Mouse (Mus musculus) limb, embryonic 14.5 days (tissue): ENCODE results near the gene Fyco1. TPM values are rescaled to one million over a fixed set of nuclear protein-coding genes. Genes with fewer than 3 reads are reported as not detected.

ENCODE experiments used
- ATAC-seq: fragments of 200-750 bp; cut with Nextera tagmentation; 2 replicates; pipeline ENCODE4 v1.8.0; 2017; ENCODE audit warnings: low read depth, moderate number of reproducible peaks, moderate TSS enrichment; ENCODE audit not compliant: low FRiP score
- DNase-seq: peaks from one replicate; pipeline ENCODE4 v3.0.0-alpha.2; 2015; ENCODE audit warnings: low spot score
- H3K27ac ChIP-seq: fragments of 300-500 bp; sonication (generic); replicated peaks from 2 replicates; pipeline ENCODE4 v1.5.1; 2014; ENCODE audit warnings: low read depth, mild to moderate bottlenecking, low read length, moderate library complexity, mixed read lengths
- H3K27me3 ChIP-seq: fragments of 300-500 bp; sonication (generic); 2 replicates; pipeline ENCODE4 v1.6.1; 2014; ENCODE audit warnings: low read length, mixed read lengths; ENCODE audit not compliant: control insufficient read depth, insufficient read depth
- H3K36me3 ChIP-seq: fragments of 300-500 bp; sonication (generic); 2 replicates; pipeline ENCODE4 v1.6.1; 2014; ENCODE audit warnings: mild to moderate bottlenecking, low read length, moderate library complexity, mixed read lengths; ENCODE audit not compliant: control insufficient read depth, insufficient read depth
- H3K4me1 ChIP-seq: fragments of 300-500 bp; sonication (generic); 2 replicates; pipeline ENCODE4 v1.6.1; 2014; ENCODE audit warnings: antibody characterized with exemption, low read length, mixed read lengths; ENCODE audit not compliant: control insufficient read depth, insufficient read depth
- H3K4me2 ChIP-seq: fragments of 300-500 bp; sonication (generic); replicated peaks from 2 replicates; pipeline ENCODE4 v1.6.1; 2014; ENCODE audit warnings: low read depth, mild to moderate bottlenecking, low read length, moderate library complexity; ENCODE audit not compliant: severe bottlenecking
- H3K4me3 ChIP-seq: fragments of 300-500 bp; sonication (generic); replicated peaks from 2 replicates; pipeline ENCODE4 v1.5.1; 2014; ENCODE audit warnings: low read length
- H3K9ac ChIP-seq: fragments of 300-500 bp; sonication (generic); 2 replicates; pipeline ENCODE4 v1.6.1; 2014; ENCODE audit warnings: mild to moderate bottlenecking, low read depth, low read length, moderate library complexity; ENCODE audit not compliant: severe bottlenecking
- H3K9me3 ChIP-seq: fragments of 300-500 bp; sonication (generic); 2 replicates; pipeline ENCODE4 v1.6.1; 2016; ENCODE audit warnings: low read length; ENCODE audit not compliant: control insufficient read depth
- POLR2A ChIP-seq: fragments of 200-500 bp; IDR thresholded peaks from 2 replicates; pipeline ENCODE4 v1.8.0; 2012; ENCODE audit warnings: inconsistent platforms, mild to moderate bottlenecking, moderate library complexity, borderline replicate concordance; ENCODE audit not compliant: insufficient read depth, insufficient read length; ENCODE audit errors: extremely low read depth
- WGBS: fragments of 180-500 bp; shearing (Covaris S2); extraction: QIAGEN DNeasy Blood & Tissue Kit; methylation state at CpG from one replicate; pipeline ENCODE4 v1.1.7; 2014; 5-methylcytosine and 5-hydroxymethylcytosine counted together
- polyA plus RNA-seq, 2 experiments: library from polyadenylated mRNA; depleted of rRNA in 1 of 2; stranded (reverse) in 1 of 2; unstranded in 1 of 2; fragments of >200 nt; fragmentation: Nextera tagmentation in 1 of 2; extraction: Ambion mirVana in 1 of 2; gene quantifications; 2 replicates each; pipeline versions ENCODE4 v1.2.1 to v1.2.3; 2012 to 2014

The Fyco1 gene
- polyA plus RNA-seq, 2 experiments: 10.7 to 12.6 TPM

DNA sequence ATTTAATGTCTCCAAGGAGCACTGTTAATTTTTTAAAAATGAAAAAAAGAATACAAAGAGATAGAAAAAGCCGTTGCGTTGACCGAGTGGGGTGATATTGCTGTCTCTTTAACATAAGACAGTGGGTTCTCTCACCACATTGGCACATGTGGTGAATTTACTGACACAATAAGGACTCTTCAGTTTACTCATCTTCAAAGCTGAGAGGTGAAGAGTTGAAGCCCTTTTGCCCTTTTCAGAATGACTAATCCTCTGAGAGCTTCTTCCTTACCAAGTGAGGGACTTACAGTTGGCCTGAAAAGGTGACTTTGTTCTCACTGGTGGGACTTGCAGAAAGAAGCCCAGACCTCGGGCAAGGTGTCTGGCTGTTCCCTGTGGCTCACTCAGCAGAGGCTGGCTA, 110.9 kb downstream of the Fyco1 start:
- DNase-seq (no peak), ATAC-seq (no peak)
- 79% methylated on average over 4 of the region's 4 CpGs for WGBS
- H3K4me1 ChIP-seq: no peaks in the 10 kb centered on the region
- no peaks in the 10 kb centered on the region for H3K36me3 ChIP-seq
- no peak overlapping the region for H3K27ac ChIP-seq
- H3K4me3 ChIP-seq: no peak overlapping the region
- no peaks in the 10 kb centered on the region for H3K27me3 ChIP-seq
- H3K4me2 ChIP-seq: no peak overlapping the region
- TF ChIP-seq POLR2A: no peak
- H3K9me3 ChIP-seq: no peaks in the 10 kb centered on the region
- no peak overlapping the region for H3K9ac ChIP-seq

Other genes starting within 250 kb of the Fyco1 start
- gene Slc6a20b, start 219.3 kb downstream of the Fyco1 start, polyA plus RNA-seq (2012; rRNA removed): 0.01 and 0.03 TPM in 2 replicates
- gene Slc6a20b, start 219.3 kb downstream of the Fyco1 start, polyA plus RNA-seq (2014; fragmentation: Nextera tagmentation; extraction: Ambion mirVana): 0.18 and 0.19 TPM in 2 replicates
- gene Ccr9, start 173.5 kb downstream of the Fyco1 start, polyA plus RNA-seq (2012; rRNA removed): 0.09 and 0.13 TPM in 2 replicates
- gene Ccr9, start 173.5 kb downstream of the Fyco1 start, polyA plus RNA-seq (2014; fragmentation: Nextera tagmentation; extraction: Ambion mirVana): 0.17 and 0.30 TPM in 2 replicates
- 0.06 and 0.10 TPM in 2 replicates for gene Slc6a20a, start 173.0 kb downstream of the Fyco1 start, polyA plus RNA-seq (2012; rRNA removed)
- 0.14 TPM in 1 of 2 replicates, not detected in the other for gene Slc6a20a, start 173.0 kb downstream of the Fyco1 start, polyA plus RNA-seq (2014; fragmentation: Nextera tagmentation; extraction: Ambion mirVana)
- gene Lztfl1, start 134.2 kb downstream of the Fyco1 start, polyA plus RNA-seq (2012; rRNA removed): 24.4 and 33.6 TPM in 2 replicates
- 64.8 and 74.3 TPM in 2 replicates for gene Lztfl1, start 134.2 kb downstream of the Fyco1 start, polyA plus RNA-seq (2014; fragmentation: Nextera tagmentation; extraction: Ambion mirVana)
- gene Cxcr6, start 45.4 kb downstream of the Fyco1 start, polyA plus RNA-seq (2012; rRNA removed): 0.09 and 0.10 TPM in 2 replicates
- gene Cxcr6, start 45.4 kb downstream of the Fyco1 start, polyA plus RNA-seq (2014; fragmentation: Nextera tagmentation; extraction: Ambion mirVana): 0.44 and 0.70 TPM in 2 replicates
- 0.01 TPM in 1 of 2 replicates, not detected in the other for gene Xcr1, start 10.1 kb upstream of the Fyco1 start, polyA plus RNA-seq (2012; rRNA removed)
- not detected in 2 replicates for gene Xcr1, start 10.1 kb upstream of the Fyco1 start, polyA plus RNA-seq (2014; fragmentation: Nextera tagmentation; extraction: Ambion mirVana)
- gene Ccr1, start 116.8 kb upstream of the Fyco1 start, polyA plus RNA-seq (2012; rRNA removed): 3.2 and 3.8 TPM in 2 replicates
- gene Ccr1, start 116.8 kb upstream of the Fyco1 start, polyA plus RNA-seq (2014; fragmentation: Nextera tagmentation; extraction: Ambion mirVana): 3.4 and 4.5 TPM in 2 replicates
- 0.10 TPM in 1 of 2 replicates, not detected in the other for gene Ccr1l1, start 126.5 kb upstream of the Fyco1 start, polyA plus RNA-seq (2012; rRNA removed)
- not detected in 2 replicates for gene Ccr1l1, start 126.5 kb upstream of the Fyco1 start, polyA plus RNA-seq (2014; fragmentation: Nextera tagmentation; extraction: Ambion mirVana)
- gene Ccr3, start 170.1 kb upstream of the Fyco1 start, polyA plus RNA-seq (2012; rRNA removed): 0.03 and 0.04 TPM in 2 replicates
- 0.17 TPM in 1 of 2 replicates, not detected in the other for gene Ccr3, start 170.1 kb upstream of the Fyco1 start, polyA plus RNA-seq (2014; fragmentation: Nextera tagmentation; extraction: Ambion mirVana)